Mouse (Mus musculus): Measurements from ENCODE around the gene Barx2. TPM values are rescaled to one million over a fixed set of nuclear protein-coding genes. Genes with fewer than 3 reads are reported as not detected.

The Barx2 gene
- polyA plus RNA-seq, 1 experiment: not detected

- TF ChIP-seq CTCF (IDR thresholded peaks at IDR 0.05; ENCODE audit: extremely low read depth, insufficient read depth, insufficient read length, insufficient replicate concordance): no peak
- no peak for TF ChIP-seq POLR2A (IDR thresholded peaks at IDR 0.05; ENCODE audit: low read depth, low read length)
- H3K4me1 ChIP-seq (ENCODE audit: control insufficient read depth, insufficient read depth, insufficient read length): no peaks in the 10 kb centered on the region
- no peak overlapping the region for H3K27ac ChIP-seq (ENCODE audit: insufficient read depth, low read length)
- no peaks in the 10 kb centered on the region for H3K27me3 ChIP-seq (ENCODE audit: control insufficient read depth, insufficient read depth, low read length)
- no peaks in the 10 kb centered on the region for H3K36me3 ChIP-seq (ENCODE audit: control insufficient read depth, insufficient read depth, low read length)
- no peak for DNase-seq (ENCODE audit: low read depth in 1 of 2, low spot score in 2 of 2)
- 78% methylated on average over 2 of the region's 2 CpGs for WGBS
- no peak overlapping the region for H3K4me3 ChIP-seq (ENCODE audit: extremely low read depth, insufficient read depth, insufficient read length)
These were observed 44.3 kb downstream of the Barx2 start for GRCm38 (mm10) chr9:31868823-31869460.

- no peaks in the 10 kb centered on the region for H3K36me3 ChIP-seq (ENCODE audit: control insufficient read depth, insufficient read depth, low read length)
- H3K27me3 ChIP-seq (ENCODE audit: control insufficient read depth, insufficient read depth, low read length): no peaks in the 10 kb centered on the region
- no peak overlapping the region for H3K4me3 ChIP-seq (ENCODE audit: extremely low read depth, insufficient read depth, insufficient read length)
- TF ChIP-seq CTCF (IDR thresholded peaks at IDR 0.05; ENCODE audit: extremely low read depth, insufficient read depth, insufficient read length, insufficient replicate concordance): no peak
- TF ChIP-seq POLR2A (IDR thresholded peaks at IDR 0.05; ENCODE audit: low read depth, low read length): no peak
- WGBS: 93% methylated on average over 6 of the region's 6 CpGs
- H3K27ac ChIP-seq (ENCODE audit: insufficient read depth, low read length): no peak overlapping the region
- DNase-seq (ENCODE audit: low read depth in 1 of 2, low spot score in 2 of 2): no peak
- H3K4me1 ChIP-seq (ENCODE audit: control insufficient read depth, insufficient read depth, insufficient read length): no peaks in the 10 kb centered on the region
These were observed 49.4 kb downstream of the Barx2 start for GRCm38 (mm10) chr9:31863830-31864229.

DNA sequence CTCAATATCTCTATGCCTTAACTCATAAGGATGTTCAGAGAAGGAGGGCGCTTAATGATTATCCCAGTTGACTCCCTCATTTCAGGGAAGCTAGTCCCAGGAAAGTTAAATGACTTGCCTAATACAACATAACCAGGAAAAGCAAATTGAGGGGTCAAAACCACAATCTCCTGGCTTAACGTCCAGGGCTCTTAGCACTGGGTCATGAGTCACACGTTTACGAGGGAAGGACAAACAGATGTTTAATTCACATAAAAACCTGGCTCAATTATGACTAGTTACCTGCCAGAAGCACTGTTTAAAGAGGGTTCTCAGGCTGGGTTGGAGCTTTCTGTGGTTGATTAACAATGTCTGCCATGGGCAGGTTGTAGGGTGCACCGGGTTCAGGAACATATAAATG lies 53.8 kb downstream of the Barx2 start:
- Histone ChIP-seq H3K36me3 (ENCODE audit: control insufficient read depth, insufficient read depth, low read length) (no peaks in the 10 kb centered on the region), H3K4me1 (ENCODE audit: control insufficient read depth, insufficient read depth, insufficient read length) (no peaks in the 10 kb centered on the region), H3K27me3 (ENCODE audit: control insufficient read depth, insufficient read depth, low read length) (peaks cover 2% of the 10 kb centered on the region; the same call in 1 of the 2 replicates), H3K27ac (ENCODE audit: insufficient read depth, low read length) (no peak overlapping the region), H3K4me3 (ENCODE audit: extremely low read depth, insufficient read depth, insufficient read length) (no peak overlapping the region)
- WGBS: 69% methylated on average over 5 of the region's 5 CpGs
- DNase-seq (ENCODE audit: low read depth in 1 of 2, low spot score in 2 of 2): no peak
- no peak for TF ChIP-seq CTCF (IDR thresholded peaks at IDR 0.05; ENCODE audit: extremely low read depth, insufficient read depth, insufficient read length, insufficient replicate concordance)
- no peak for TF ChIP-seq POLR2A (IDR thresholded peaks at IDR 0.05; ENCODE audit: low read depth, low read length)

GRCm38 (mm10) chr9:31858720-31859340 lies 54.4 kb downstream of the Barx2 start:
- no peak overlapping the region for H3K4me3 ChIP-seq (ENCODE audit: extremely low read depth, insufficient read depth, insufficient read length)
- no peaks in the 10 kb centered on the region for H3K4me1 ChIP-seq (ENCODE audit: control insufficient read depth, insufficient read depth, insufficient read length)
- H3K36me3 ChIP-seq (ENCODE audit: control insufficient read depth, insufficient read depth, low read length): no peaks in the 10 kb centered on the region
- peaks cover 2% of the 10 kb centered on the region; the same call in 1 of the 2 replicates for H3K27me3 ChIP-seq (ENCODE audit: control insufficient read depth, insufficient read depth, low read length)
- H3K27ac ChIP-seq (ENCODE audit: insufficient read depth, low read length): no peak overlapping the region
- DNase-seq (ENCODE audit: low read depth in 1 of 2, low spot score in 2 of 2): no peak
- WGBS: 12% methylated on average over 20 of the region's 20 CpGs
- TF ChIP-seq CTCF (IDR thresholded peaks at IDR 0.05; ENCODE audit: extremely low read depth, insufficient read depth, insufficient read length, insufficient replicate concordance): no peak
- TF ChIP-seq POLR2A (IDR thresholded peaks at IDR 0.05; ENCODE audit: low read depth, low read length): no peak

GRCm38 (mm10) chr9:31857512-31857911 lies 55.8 kb downstream of the Barx2 start:
- no peak for DNase-seq (ENCODE audit: low read depth in 1 of 2, low spot score in 2 of 2)
- peaks cover 2% of the 10 kb centered on the region; the same call in 1 of the 2 replicates for H3K27me3 ChIP-seq (ENCODE audit: control insufficient read depth, insufficient read depth, low read length)
- TF ChIP-seq POLR2A (IDR thresholded peaks at IDR 0.05; ENCODE audit: low read depth, low read length) (no peak), CTCF (IDR thresholded peaks at IDR 0.05; ENCODE audit: extremely low read depth, insufficient read depth, insufficient read length, insufficient replicate concordance) (no peak)
- 62% methylated on average over 1 of the region's 1 CpGs for WGBS
- H3K4me1 ChIP-seq (ENCODE audit: control insufficient read depth, insufficient read depth, insufficient read length): no peaks in the 10 kb centered on the region
- no peaks in the 10 kb centered on the region for H3K36me3 ChIP-seq (ENCODE audit: control insufficient read depth, insufficient read depth, low read length)
- no peak overlapping the region for H3K4me3 ChIP-seq (ENCODE audit: extremely low read depth, insufficient read depth, insufficient read length)
- no peak overlapping the region for H3K27ac ChIP-seq (ENCODE audit: insufficient read depth, low read length)

GRCm38 (mm10) chr9:31856437-31856836 lies 56.8 kb downstream of the Barx2 start:
- no peaks in the 10 kb centered on the region for H3K36me3 ChIP-seq (ENCODE audit: control insufficient read depth, insufficient read depth, low read length)
- TF ChIP-seq CTCF (IDR thresholded peaks at IDR 0.05; ENCODE audit: extremely low read depth, insufficient read depth, insufficient read length, insufficient replicate concordance) (no peak), POLR2A (IDR thresholded peaks at IDR 0.05; ENCODE audit: low read depth, low read length) (no peak)
- no peak overlapping the region for H3K4me3 ChIP-seq (ENCODE audit: extremely low read depth, insufficient read depth, insufficient read length)
- no peak for DNase-seq (ENCODE audit: low read depth in 1 of 2, low spot score in 2 of 2)
- peaks cover 2% of the 10 kb centered on the region; the same call in 1 of the 2 replicates for H3K27me3 ChIP-seq (ENCODE audit: control insufficient read depth, insufficient read depth, low read length)
- H3K27ac ChIP-seq (ENCODE audit: insufficient read depth, low read length): no peak overlapping the region
- 61% methylated on average over 8 of the region's 8 CpGs for WGBS
- H3K4me1 ChIP-seq (ENCODE audit: control insufficient read depth, insufficient read depth, insufficient read length): no peaks in the 10 kb centered on the region

DNA sequence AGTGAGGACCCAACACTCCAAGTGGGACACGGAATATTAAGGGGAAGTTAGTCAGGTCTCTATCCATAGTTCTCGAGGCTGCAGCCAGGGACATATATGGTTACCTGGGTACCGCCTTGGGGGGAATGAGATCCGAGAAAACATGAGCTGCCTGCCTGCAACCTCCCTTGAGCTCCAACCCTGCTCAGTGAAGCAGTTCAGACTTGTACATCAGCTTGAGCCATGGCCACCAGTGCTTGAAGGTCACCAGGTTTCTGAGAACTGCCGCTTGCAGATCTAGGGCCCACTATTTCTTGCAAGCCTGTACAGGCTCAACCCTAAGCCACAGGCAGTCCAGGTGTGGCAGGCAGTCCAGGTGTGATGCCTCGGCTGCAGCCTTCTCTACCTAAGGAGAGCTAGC lies 57.6 kb downstream of the Barx2 start:
- Histone ChIP-seq H3K27ac (ENCODE audit: insufficient read depth, low read length) (no peak overlapping the region), H3K4me3 (ENCODE audit: extremely low read depth, insufficient read depth, insufficient read length) (no peak overlapping the region), H3K4me1 (ENCODE audit: control insufficient read depth, insufficient read depth, insufficient read length) (no peaks in the 10 kb centered on the region), H3K27me3 (ENCODE audit: control insufficient read depth, insufficient read depth, low read length) (peaks cover 2% of the 10 kb centered on the region; the same call in 1 of the 2 replicates), H3K36me3 (ENCODE audit: control insufficient read depth, insufficient read depth, low read length) (no peaks in the 10 kb centered on the region)
- WGBS: 84% methylated on average over 6 of the region's 6 CpGs
- TF ChIP-seq POLR2A (IDR thresholded peaks at IDR 0.05; ENCODE audit: low read depth, low read length): no peak
- no peak for TF ChIP-seq CTCF (IDR thresholded peaks at IDR 0.05; ENCODE audit: extremely low read depth, insufficient read depth, insufficient read length, insufficient replicate concordance)
- no peak for DNase-seq (ENCODE audit: low read depth in 1 of 2, low spot score in 2 of 2)

All from spleen, adult 2 months (tissue).